Mouse (Mus musculus) liver, postnatal 0 days (tissue): ENCODE data around the gene Gm20388. TPM values are rescaled to one million over a fixed set of nuclear protein-coding genes. Genes with fewer than 3 reads are reported as not detected.
A peak's percentile ranks its signal among the peaks of the same experiment; 100 is the strongest.

Experiments
- ATAC-seq: fragments of 200-750 bp; cut with Nextera tagmentation; 2 replicates; pipeline ENCODE4 v1.8.0; 2017; ENCODE audit warnings: mild to moderate bottlenecking, moderate library complexity
- DNase-seq: peaks from one replicate; pipeline ENCODE4 v3.0.0-alpha.2; 2016
- H3K27ac ChIP-seq: fragments of 300-500 bp; sonication (generic); 2 replicates; pipeline ENCODE4 v1.5.1; 2014; ENCODE audit warnings: antibody characterized with exemption, moderate library complexity, mild to moderate bottlenecking, low read depth
- H3K27me3 ChIP-seq: fragments of 300-500 bp; sonication (generic); 2 replicates; pipeline ENCODE4 v1.6.1; 2014; ENCODE audit warnings: low read length, control low read depth, mixed read lengths; ENCODE audit not compliant: insufficient read depth
- H3K36me3 ChIP-seq: fragments of 300-500 bp; sonication (generic); replicated peaks from 2 replicates; pipeline ENCODE4 v1.6.1; 2014; ENCODE audit warnings: mild to moderate bottlenecking, control low read depth, low read length, moderate library complexity, mixed read lengths; ENCODE audit not compliant: insufficient read depth
- H3K4me1 ChIP-seq: fragments of 300-500 bp; sonication (generic); 2 replicates; pipeline ENCODE4 v1.6.1; 2014; ENCODE audit warnings: antibody characterized with exemption, mild to moderate bottlenecking, control low read depth; ENCODE audit not compliant: insufficient read depth
- H3K4me2 ChIP-seq: fragments of 300-500 bp; sonication (generic); 2 replicates; pipeline ENCODE4 v1.6.1; 2014; ENCODE audit warnings: low read depth, mild to moderate bottlenecking, low read length, moderate library complexity, mixed read lengths
- H3K4me3 ChIP-seq: fragments of 300-500 bp; sonication (generic); 2 replicates; pipeline ENCODE4 v1.5.1; 2014; ENCODE audit warnings: low read depth, low read length
- H3K9ac ChIP-seq: fragments of 300-500 bp; sonication (generic); replicated peaks from 2 replicates; pipeline ENCODE4 v1.6.1; 2014; ENCODE audit warnings: mild to moderate bottlenecking, moderate library complexity
- H3K9me3 ChIP-seq: fragments of 300-500 bp; sonication (generic); 2 replicates; pipeline ENCODE4 v1.6.1; 2016; ENCODE audit warnings: mild to moderate bottlenecking, control low read depth, low read length, mixed read lengths
- CTCF ChIP-seq: sonication (generic); IDR thresholded peaks from 2 replicates; pipeline ENCODE4 v1.5.1; 2016; ENCODE audit warnings: antibody characterized with exemption, low read depth
- EP300 ChIP-seq: IDR thresholded peaks from 2 replicates; pipeline ENCODE4 v1.6.1; 2016; ENCODE audit warnings: antibody characterized with exemption, low read depth, mild to moderate bottlenecking
- WGBS: fragments of 180-500 bp; shearing (Covaris S2); extraction: QIAGEN DNeasy Blood & Tissue Kit; methylation state at CpG from one replicate; pipeline ENCODE4 v1.1.7; 2014; ENCODE audit not compliant: insufficient replicate concordance; 5-methylcytosine and 5-hydroxymethylcytosine counted together
- polyA plus RNA-seq: library from polyadenylated mRNA; unstranded; fragments of >200 nt; fragmentation: Nextera tagmentation; extraction: Ambion mirVana; gene quantifications from 2 replicates; pipeline ENCODE4 v1.2.1, GENCODE M21; 2015

Gene Gm20388
- polyA plus RNA-seq, 1 experiment from 2014 or later = not detected

DNA sequence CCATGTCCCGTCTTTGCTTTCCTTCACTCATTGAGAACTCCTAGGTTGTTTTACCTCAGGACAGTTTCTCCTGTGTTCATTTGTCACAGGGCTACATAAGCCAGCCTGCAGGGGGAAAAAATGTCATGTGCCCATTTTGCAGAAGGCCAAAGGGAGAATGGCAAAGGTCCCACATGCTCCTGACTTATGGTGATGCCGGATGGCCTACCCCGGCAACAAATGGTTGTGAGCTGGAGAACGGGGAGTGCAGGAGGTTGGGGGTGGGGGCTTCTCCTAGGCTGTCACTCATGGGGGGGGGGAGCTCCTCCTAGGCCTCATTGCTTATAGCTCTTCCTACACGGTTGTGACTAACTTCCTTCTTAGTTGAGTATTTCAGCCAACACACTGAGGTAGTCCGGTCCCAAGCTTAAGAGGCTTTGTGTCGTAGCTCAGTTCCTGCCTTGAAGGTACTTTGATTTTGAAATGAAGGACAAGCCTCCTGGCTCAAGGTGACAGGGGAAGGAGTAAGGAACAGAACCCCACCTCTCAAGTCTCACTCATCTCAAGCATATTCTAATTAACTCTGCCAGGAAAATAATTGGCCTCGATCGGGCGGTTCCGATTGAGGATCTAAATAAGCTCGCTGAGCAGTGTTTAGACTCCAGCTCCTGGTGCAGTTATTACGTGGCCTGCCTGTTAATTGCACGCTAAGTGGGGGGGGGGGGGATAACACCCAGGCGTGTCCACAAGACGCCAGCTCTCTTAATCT, 4233.4 kb downstream of the Gm20388 start:
- no peaks in the 10 kb centered on the region for H3K9me3 ChIP-seq
- no peaks in the 10 kb centered on the region for H3K4me1 ChIP-seq
- H3K4me3 ChIP-seq = no peak overlapping the region
- no peak overlapping the region for H3K27ac ChIP-seq
- H3K36me3 ChIP-seq = no peaks in the 10 kb centered on the region
- no peak overlapping the region for H3K9ac ChIP-seq
- ATAC-seq (no peak), DNase-seq (no peak)
- H3K4me2 ChIP-seq = no peak overlapping the region
- WGBS = 79% methylated on average over 16 of the region's 16 CpGs
- H3K27me3 ChIP-seq = no peaks in the 10 kb centered on the region
- no peak for TF ChIP-seq CTCF
- TF ChIP-seq EP300 = no peak

DNA sequence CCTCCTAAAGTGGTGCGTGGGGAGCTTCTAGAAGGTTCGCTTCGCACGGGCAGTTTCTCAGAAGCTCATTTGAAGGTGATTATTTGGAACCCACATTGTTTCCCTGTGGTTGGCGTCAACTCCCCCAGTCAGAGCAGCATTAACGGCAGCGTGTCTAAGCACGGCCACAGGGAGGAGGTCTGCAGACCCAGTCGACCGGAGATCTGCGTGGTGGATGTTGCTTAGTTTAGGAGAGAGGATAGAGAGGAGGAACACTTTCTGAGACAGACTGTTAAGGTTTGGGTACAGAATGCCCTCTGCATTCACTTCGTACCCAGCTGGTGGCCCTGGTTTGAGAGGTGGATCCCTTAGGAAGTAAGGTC, 4234.0 kb downstream of the Gm20388 start:
- DNase-seq = no peak
- Histone ChIP-seq H3K9ac (no peak overlapping the region), H3K4me3 (no peak overlapping the region), H3K4me2 (no peak overlapping the region), H3K9me3 (no peaks in the 10 kb centered on the region), H3K4me1 (no peaks in the 10 kb centered on the region), H3K36me3 (no peaks in the 10 kb centered on the region), H3K27me3 (no peaks in the 10 kb centered on the region), H3K27ac (no peak overlapping the region)
- no peak for TF ChIP-seq CTCF
- TF ChIP-seq EP300 = no peak
- no peak for ATAC-seq
- 83% methylated on average over 12 of the region's 12 CpGs for whole genome bisulfite sequencing

DNA sequence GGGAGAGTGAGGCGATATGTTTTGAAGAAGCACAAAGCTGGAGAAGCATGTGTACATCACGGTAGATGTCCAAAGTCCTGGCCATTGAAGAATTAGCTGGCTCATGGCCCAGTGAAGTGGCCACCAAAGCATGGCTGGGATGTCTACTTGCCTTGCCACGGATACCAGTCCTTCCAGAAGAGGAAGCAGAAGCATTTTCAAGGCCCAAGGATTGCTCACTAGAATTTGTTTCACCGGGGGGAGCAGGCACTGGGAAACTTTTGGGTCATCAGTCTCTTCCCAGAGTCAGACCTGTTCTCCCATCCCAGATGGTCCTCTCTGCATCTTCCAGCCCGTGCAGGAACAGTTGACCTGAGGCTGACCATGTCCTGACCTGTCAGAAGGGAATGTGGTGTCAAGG, 4235.6 kb downstream of the Gm20388 start:
- no peak for TF ChIP-seq CTCF
- TF ChIP-seq EP300 = no peak
- ATAC-seq (0 out of 2 replicates have a peak, but pooled peaks have one; percentile 29), DNase-seq (no peak)
- WGBS = 55% methylated on average over 5 of the region's 5 CpGs
- Histone ChIP-seq H3K4me3 (no peak overlapping the region), H3K4me1 (no peaks in the 10 kb centered on the region), H3K4me2 (no peak overlapping the region), H3K27ac (no peak overlapping the region), H3K9ac (no peak overlapping the region), H3K27me3 (no peaks in the 10 kb centered on the region), H3K36me3 (no peaks in the 10 kb centered on the region), H3K9me3 (no peaks in the 10 kb centered on the region)

DNA sequence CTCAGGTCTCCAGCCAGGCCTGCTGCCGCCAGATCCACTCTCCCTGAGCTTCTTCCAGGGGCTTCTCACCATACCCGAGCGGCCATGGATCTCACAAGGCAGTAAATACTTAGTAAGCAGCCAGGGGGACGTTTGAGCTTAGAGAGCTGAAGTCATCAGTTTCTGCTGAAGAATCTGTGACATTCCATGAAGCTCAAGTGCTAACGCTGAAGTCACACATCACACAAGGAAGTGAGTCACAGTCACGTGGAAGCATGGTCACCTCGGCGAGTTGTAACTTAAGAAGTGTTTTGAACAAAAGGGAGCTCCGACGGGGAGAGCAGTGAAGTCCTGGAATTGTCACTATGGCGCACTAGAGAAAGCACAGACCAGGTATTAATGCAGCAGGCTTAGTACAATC, 4239.4 kb downstream of the Gm20388 start:
- ATAC-seq (no peak), DNase-seq (no peak)
- H3K27ac ChIP-seq = no peak overlapping the region
- H3K4me1 ChIP-seq = no peaks in the 10 kb centered on the region
- H3K4me3 ChIP-seq = no peak overlapping the region
- no peak overlapping the region for H3K4me2 ChIP-seq
- H3K9me3 ChIP-seq = no peaks in the 10 kb centered on the region
- no peaks in the 10 kb centered on the region for H3K27me3 ChIP-seq
- TF ChIP-seq EP300 (no peak), CTCF (no peak)
- no peak overlapping the region for H3K9ac ChIP-seq
- no peaks in the 10 kb centered on the region for H3K36me3 ChIP-seq
- 60% methylated on average over 11 of the region's 11 CpGs for WGBS

DNA sequence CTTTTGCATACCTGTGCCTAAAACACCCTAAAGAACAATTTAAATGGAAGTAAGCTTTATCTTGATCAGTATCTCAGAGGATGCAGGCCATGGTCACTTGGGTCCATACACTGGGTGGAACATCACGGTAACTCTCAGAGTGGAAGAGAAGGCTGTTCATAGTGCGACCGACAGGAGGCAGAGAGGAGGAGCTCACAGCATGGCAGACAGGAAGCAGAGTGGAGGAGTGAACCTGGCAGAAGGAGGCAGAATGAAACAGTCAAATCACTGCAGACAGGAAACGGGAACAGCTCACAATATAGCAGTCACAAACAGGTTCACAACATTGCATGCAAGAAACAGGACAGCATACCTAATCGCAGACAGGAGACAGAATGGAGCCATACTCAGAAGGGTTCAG, 4239.9 kb downstream of the Gm20388 start:
- no peak overlapping the region for H3K4me2 ChIP-seq
- no peaks in the 10 kb centered on the region for H3K36me3 ChIP-seq
- H3K4me3 ChIP-seq = no peak overlapping the region
- H3K9me3 ChIP-seq = no peaks in the 10 kb centered on the region
- H3K4me1 ChIP-seq = no peaks in the 10 kb centered on the region
- no peak for ATAC-seq
- no peak overlapping the region for H3K27ac ChIP-seq
- DNase-seq = no peak
- WGBS = 78% methylated on average over 5 of the region's 5 CpGs
- TF ChIP-seq EP300 (no peak), CTCF (peak; percentile 26; the same call in 1 of the 2 replicates)
- no peaks in the 10 kb centered on the region for H3K27me3 ChIP-seq
- no peak overlapping the region for H3K9ac ChIP-seq

DNA sequence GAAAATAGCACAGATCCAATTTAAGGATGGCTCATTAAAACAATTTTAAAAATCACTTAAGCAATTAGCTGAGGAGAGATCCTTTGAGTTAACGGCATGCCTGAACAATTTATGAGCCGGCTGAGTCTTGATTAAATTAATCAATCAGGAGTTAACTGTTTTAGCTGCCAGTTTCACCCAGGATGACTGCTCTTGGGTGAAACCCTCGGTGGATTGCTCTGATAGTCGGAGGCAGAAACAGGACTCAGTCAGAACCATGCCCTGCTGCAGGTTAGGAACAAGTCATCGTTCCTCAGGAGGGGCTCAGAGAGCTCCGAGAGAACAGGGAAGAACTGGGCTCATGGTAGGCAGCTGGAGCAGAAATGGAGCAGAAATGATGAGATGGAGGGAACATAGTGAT, 4241.2 kb downstream of the Gm20388 start:
- H3K4me3 ChIP-seq = peak overlapping the region; percentile 19
- H3K4me2 ChIP-seq = peak overlapping the region; percentile 61
- H3K4me1 ChIP-seq = no peaks in the 10 kb centered on the region
- DNase-seq (no peak), ATAC-seq (no peak)
- no peak overlapping the region for H3K9ac ChIP-seq
- 83% methylated on average over 6 of the region's 6 CpGs for WGBS
- no peaks in the 10 kb centered on the region for H3K9me3 ChIP-seq
- no peak for TF ChIP-seq CTCF
- H3K27ac ChIP-seq = no peak overlapping the region
- H3K36me3 ChIP-seq = no peaks in the 10 kb centered on the region
- H3K27me3 ChIP-seq = no peaks in the 10 kb centered on the region
